ENCODE assay signal across 25 mouse cellular contexts in genomic region chr12:85186361-85186760, GRCm38 (mm10). TPM values are rescaled to one million over a fixed set of nuclear protein-coding genes. Genes with fewer than 3 reads are reported as not detected.
DNase-seq lines count a peak whose midpoint lies in the region; ATAC-seq and TF ChIP-seq lines count a peak whose summit lies in the region.
"Had no signal": no experiment of that assay in that cellular context is flagged by ENCODE, and none has a peak within 500 bp of the region (broad histone marks: within the 10 kb centered on the region; RNA-seq: fewer than 3 reads in every experiment).

No protein-coding gene starts in this region.

- H3K4me1 ChIP-seq in embryonic facial prominence, embryonic 12.5 days: peaks cover 25% of the 10 kb centered on the region
- peaks cover 27% of the 10 kb centered on the region for H3K4me1 ChIP-seq in embryonic facial prominence, embryonic 10.5 days
- H3K4me1 ChIP-seq in heart, embryonic 14.5 days (ENCODE audit: control insufficient read depth in 2 of 2, insufficient read depth in 2 of 2, low read length in 2 of 2): peaks cover 16 to 22% of the 10 kb centered on the region in 2 experiments
- peaks cover 24% of the 10 kb centered on the region for H3K4me1 ChIP-seq in embryonic facial prominence, embryonic 15.5 days
- H3K4me1 ChIP-seq in thymus, adult 2 months (replicated peaks; ENCODE audit: control insufficient read depth, insufficient read depth, low read length): peaks cover 18% of the 10 kb centered on the region

- no peak overlapping the region for H3K4me2 ChIP-seq in embryonic facial prominence, embryonic 12.5 days (replicated peaks)
- H3K4me2 ChIP-seq in heart, embryonic 14.5 days (ENCODE audit: low read length): no peak overlapping the region
- H3K4me2 ChIP-seq in embryonic facial prominence, embryonic 15.5 days (replicated peaks): no peak overlapping the region
- H3K4me2 ChIP-seq: hindbrain, embryonic 14.5 days; kidney, embryonic 15.5 days; neural tube, embryonic 15.5 days had no signal

- TF ChIP-seq POLR2A in thymus, adult 2 months (IDR thresholded peaks at IDR 0.05; ENCODE audit: control insufficient read depth, extremely low read depth, insufficient read depth, low read length, poor library complexity): no peak

- DNase-seq in embryonic facial prominence, embryonic 10.5 days (ENCODE audit: low spot score): no peak
- DNase-seq in heart, adult 11 months: no peak
- DNase-seq in 3134 (ENCODE audit: extremely low read depth, insufficient read length, low spot score): peak; percentile 53
- DNase-seq in thymus, adult 2 months: no peak
- no peak for DNase-seq in retina, embryonic 14.5 days (ENCODE audit: low spot score)
- DNase-seq: adrenal gland, adult 8-10 months; cerebellum, adult 11-12 months; cerebellum, postnatal 10 days; gastrocnemius, postnatal 10 days; kidney, postnatal 36 days; layer of hippocampus, postnatal 36 days; right cerebral cortex, postnatal 14 days; thymus, postnatal 36 days had no signal

- H3K36me3 ChIP-seq in embryonic facial prominence, embryonic 12.5 days: no peaks in the 10 kb centered on the region
- H3K36me3 ChIP-seq in embryonic facial prominence, embryonic 10.5 days (replicated peaks): no peaks in the 10 kb centered on the region
- H3K36me3 ChIP-seq in heart, embryonic 14.5 days (ENCODE audit: control insufficient read depth, insufficient read depth, low read length): no peaks in the 10 kb centered on the region
- no peaks in the 10 kb centered on the region for H3K36me3 ChIP-seq in embryonic facial prominence, embryonic 15.5 days
- no peaks in the 10 kb centered on the region for H3K36me3 ChIP-seq in thymus, adult 2 months (ENCODE audit: control insufficient read depth, insufficient read depth, low read length)
- H3K36me3 ChIP-seq: kidney, embryonic 15.5 days; midbrain, embryonic 10.5 days; neural tube, embryonic 15.5 days had no signal

- H3K9me3 ChIP-seq in embryonic facial prominence, embryonic 12.5 days: no peaks in the 10 kb centered on the region
- H3K9me3 ChIP-seq in embryonic facial prominence, embryonic 10.5 days: no peaks in the 10 kb centered on the region
- H3K9me3 ChIP-seq in heart, embryonic 14.5 days (ENCODE audit: control insufficient read depth, low read length): peaks cover 3% of the 10 kb centered on the region; the same call in 1 of the 2 replicates
- no peaks in the 10 kb centered on the region for H3K9me3 ChIP-seq in embryonic facial prominence, embryonic 15.5 days (replicated peaks)
- H3K9me3 ChIP-seq: kidney, embryonic 15.5 days; midbrain, embryonic 10.5 days; neural tube, embryonic 15.5 days had no signal

- H3K4me3 ChIP-seq in embryonic facial prominence, embryonic 12.5 days: no peak overlapping the region
- no peak overlapping the region for H3K4me3 ChIP-seq in embryonic facial prominence, embryonic 10.5 days
- H3K4me3 ChIP-seq in heart, embryonic 14.5 days (ENCODE audit: control insufficient read depth in 1 of 2, insufficient read depth in 1 of 2, low read depth in 1 of 2, low read length in 2 of 2): no peak overlapping the region
- no peak overlapping the region for H3K4me3 ChIP-seq in embryonic facial prominence, embryonic 15.5 days (replicated peaks)
- H3K4me3 ChIP-seq in thymus, adult 2 months (ENCODE audit: control insufficient read depth, insufficient read depth, low read length): no peak overlapping the region
- H3K4me3 ChIP-seq: kidney, embryonic 15.5 days; midbrain, embryonic 10.5 days; neural tube, embryonic 15.5 days had no signal

- no peak for ATAC-seq in embryonic facial prominence, embryonic 12.5 days (ENCODE audit: insufficient number of reproducible peaks, insufficient read depth, low FRiP score, low TSS enrichment)
- ATAC-seq in heart, embryonic 14.5 days (ENCODE audit: insufficient number of reproducible peaks, insufficient read depth, low FRiP score, low read depth): no peak
- ATAC-seq in embryonic facial prominence, embryonic 15.5 days (ENCODE audit: insufficient number of reproducible peaks, low FRiP score, low TSS enrichment, low read depth): no peak
- ATAC-seq: activated CD4-positive, CD25-positive, alpha-beta regulatory T cell, adult 4 months; forebrain, embryonic 14.5 days; inflammation-experienced regulatory T-cells, adult 6 months; lung, postnatal 0 days had no signal

- H3K9ac ChIP-seq in embryonic facial prominence, embryonic 12.5 days: no peak overlapping the region
- H3K9ac ChIP-seq in heart, embryonic 14.5 days (ENCODE audit: low read length): no peak overlapping the region
- no peak overlapping the region for H3K9ac ChIP-seq in embryonic facial prominence, embryonic 15.5 days
- H3K9ac ChIP-seq: hindbrain, embryonic 14.5 days; kidney, embryonic 15.5 days; neural tube, embryonic 15.5 days had no signal

- H3K27ac ChIP-seq in embryonic facial prominence, embryonic 12.5 days: 0 out of 2 replicates have a peak overlapping the region, but pooled peaks have one; percentile 11
- no peak overlapping the region for H3K27ac ChIP-seq in embryonic facial prominence, embryonic 10.5 days (replicated peaks)
- peak overlapping the region; percentile 12 to 60; a peak in 2 of 4 replicates for H3K27ac ChIP-seq in heart, embryonic 14.5 days (replicated peaks in 1 of 2; ENCODE audit: control insufficient read depth in 1 of 2, insufficient read depth in 1 of 2, low read depth in 2 of 2, low read length in 2 of 2)
- peak overlapping the region; percentile 29; the same call in 1 of the 2 replicates for H3K27ac ChIP-seq in embryonic facial prominence, embryonic 15.5 days (replicated peaks)
- no peak overlapping the region for H3K27ac ChIP-seq in thymus, adult 2 months (ENCODE audit: control insufficient read depth, insufficient read depth, low read length)
- H3K27ac ChIP-seq: hindbrain, embryonic 14.5 days; kidney, embryonic 15.5 days; midbrain, embryonic 10.5 days; neural tube, embryonic 15.5 days had no signal

- no peak for TF ChIP-seq CTCF in thymus, adult 2 months (IDR thresholded peaks at IDR 0.05; ENCODE audit: borderline replicate concordance, control insufficient read depth, extremely low read depth, insufficient read depth, low read length, poor library complexity)

- WGBS in embryonic facial prominence, embryonic 12.5 days: 72% methylated on average over 7 of the region's 7 CpGs
- 80% methylated on average over 7 of the region's 7 CpGs for WGBS in embryonic facial prominence, embryonic 10.5 days
- 48% methylated on average over 7 of the region's 7 CpGs for WGBS in heart, embryonic 14.5 days
- 63% methylated on average over 7 of the region's 7 CpGs for WGBS in embryonic facial prominence, embryonic 15.5 days
- 92% methylated on average over 7 of the region's 7 CpGs for WGBS in thymus, adult 2 months

- H3K27me3 ChIP-seq in embryonic facial prominence, embryonic 12.5 days: 0 out of 2 replicates have a peak, but pooled peaks cover 3% of the 10 kb centered on the region
- peaks cover 46% of the 10 kb centered on the region for H3K27me3 ChIP-seq in embryonic facial prominence, embryonic 10.5 days (replicated peaks; ENCODE audit: low read depth, poor library complexity, severe bottlenecking)
- peaks cover 5% of the 10 kb centered on the region for H3K27me3 ChIP-seq in heart, embryonic 14.5 days (ENCODE audit: control insufficient read depth, insufficient read depth, low read length)
- H3K27me3 ChIP-seq in embryonic facial prominence, embryonic 15.5 days: peaks cover 4% of the 10 kb centered on the region; the same call in 1 of the 2 replicates
- H3K27me3 ChIP-seq in thymus, adult 2 months (ENCODE audit: control insufficient read depth, insufficient read depth, low read length): no peaks in the 10 kb centered on the region

RNA-seq across cellular contexts. Expression of gene Pgf, which starts 8.8 kb away (rescaled TPM):
- 15.4 and 19.1 TPM in 2 replicates for polyA plus RNA-seq in embryonic facial prominence, embryonic 12.5 days (2016; fragmentation: Nextera tagmentation; extraction: Ambion mirVana)
- polyA plus RNA-seq in embryonic facial prominence, embryonic 10.5 days (2016; fragmentation: Nextera tagmentation; extraction: Ambion mirVana): 9.3 and 9.8 TPM in 2 replicates
- polyA plus RNA-seq in heart, embryonic 14.5 days (2014; fragmentation: Nextera tagmentation; extraction: Ambion mirVana): 8.9 and 10.6 TPM in 2 replicates
- polyA plus RNA-seq in embryonic facial prominence, embryonic 15.5 days (2015; fragmentation: Nextera tagmentation; extraction: Ambion mirVana): 15.3 and 15.9 TPM in 2 replicates
- 1.3 and 2.1 TPM in 2 replicates for polyA plus RNA-seq in thymus, adult 2 months (2012; rRNA removed)
- polyA plus RNA-seq: activated CD4-positive, CD25-positive, alpha-beta regulatory T cell, adult 4 months; inflammation-experienced regulatory T-cells, adult 6 months; liver, adult 2 months had no signal

RNA-seq across cellular contexts. Expression of gene Eif2b2, which starts 32.9 kb away (rescaled TPM):
- polyA plus RNA-seq in embryonic facial prominence, embryonic 12.5 days (2016; fragmentation: Nextera tagmentation; extraction: Ambion mirVana): 79.0 and 88.2 TPM in 2 replicates
- 119 and 122 TPM in 2 replicates for polyA plus RNA-seq in embryonic facial prominence, embryonic 10.5 days (2016; fragmentation: Nextera tagmentation; extraction: Ambion mirVana)
- polyA plus RNA-seq in heart, embryonic 14.5 days (2014; fragmentation: Nextera tagmentation; extraction: Ambion mirVana): 49.7 and 60.0 TPM in 2 replicates
- polyA plus RNA-seq in embryonic facial prominence, embryonic 15.5 days (2015; fragmentation: Nextera tagmentation; extraction: Ambion mirVana): 91.1 and 94.6 TPM in 2 replicates
- 191 and 250 TPM in 2 replicates for polyA plus RNA-seq in thymus, adult 2 months (2012; rRNA removed)

RNA-seq across cellular contexts. Expression of gene Rps6kl1, which starts 35.3 kb away (rescaled TPM):
- 1.7 and 2.2 TPM in 2 replicates for polyA plus RNA-seq in embryonic facial prominence, embryonic 12.5 days (2016; fragmentation: Nextera tagmentation; extraction: Ambion mirVana)
- polyA plus RNA-seq in embryonic facial prominence, embryonic 10.5 days (2016; fragmentation: Nextera tagmentation; extraction: Ambion mirVana): 2.0 and 2.2 TPM in 2 replicates
- polyA plus RNA-seq in heart, embryonic 14.5 days (2014; fragmentation: Nextera tagmentation; extraction: Ambion mirVana): 0.77 and 1.1 TPM in 2 replicates
- polyA plus RNA-seq in embryonic facial prominence, embryonic 15.5 days (2015; fragmentation: Nextera tagmentation; extraction: Ambion mirVana): 0.69 and 1.1 TPM in 2 replicates
- polyA plus RNA-seq in thymus, adult 2 months (2012; rRNA removed): 3.7 and 11.4 TPM in 2 replicates

Comparison
In these comparisons a context has a peak if more than half of its experiments do, and no peak if none do; other contexts are left out.
1. H3K27ac ChIP-seq: peak in embryonic facial prominence, embryonic 12.5 days (single experiment), heart, embryonic 14.5 days (2 of 2) and embryonic facial prominence, embryonic 15.5 days (single experiment); none in embryonic facial prominence, embryonic 10.5 days (single experiment) and thymus, adult 2 months (single experiment).